ENCODE assay signal across 8 mouse cellular contexts in genomic region chr1:65178902-65179432, GRCm38 (mm10). TPM values are rescaled to one million over a fixed set of nuclear protein-coding genes. Genes with fewer than 3 reads are reported as not detected.
DNase-seq lines count a peak whose midpoint lies in the region; ATAC-seq lines count a peak whose summit lies in the region.

No protein-coding gene starts in this region.

- peaks cover 9% of the 10 kb centered on the region for H3K36me3 ChIP-seq in heart, embryonic 14.5 days (ENCODE audit: control insufficient read depth, insufficient read depth, low read length)
- H3K36me3 ChIP-seq in liver, embryonic 13.5 days: peaks cover 5% of the 10 kb centered on the region; the same call in 1 of the 2 replicates
- H3K36me3 ChIP-seq in stomach, embryonic 16.5 days (ENCODE audit: control insufficient read depth, insufficient read depth, low read length): no peaks in the 10 kb centered on the region

- H3K27me3 ChIP-seq in heart, embryonic 14.5 days (ENCODE audit: control insufficient read depth, insufficient read depth, low read length): no peaks in the 10 kb centered on the region
- H3K27me3 ChIP-seq in liver, embryonic 13.5 days: no peaks in the 10 kb centered on the region
- H3K27me3 ChIP-seq in stomach, embryonic 16.5 days (ENCODE audit: control insufficient read depth, insufficient read depth, low read length): no peaks in the 10 kb centered on the region

- H3K9ac ChIP-seq in heart, embryonic 14.5 days (ENCODE audit: low read length): peak overlapping the region; percentile 72
- H3K9ac ChIP-seq in liver, embryonic 13.5 days: peak overlapping the region; percentile 76
- H3K9ac ChIP-seq in stomach, embryonic 16.5 days (ENCODE audit: low read length): peak overlapping the region; percentile 87

- WGBS in heart, embryonic 14.5 days: under 1% methylated on average over 39 of the region's 39 CpGs
- whole genome bisulfite sequencing in liver, embryonic 13.5 days (ENCODE audit: insufficient replicate concordance): under 1% methylated on average over 39 of the region's 39 CpGs
- WGBS in stomach, embryonic 16.5 days: under 1% methylated on average over 39 of the region's 39 CpGs

- peak; percentile 86 for DNase-seq in CD4-positive helper T cell, adult 2 months (ENCODE audit: low read depth, low spot score)
- DNase-seq in brain, embryonic 18.5 days (ENCODE audit: low read depth, low spot score): peak; percentile 94
- DNase-seq in kidney, postnatal 14 days: peak; percentile 99
- peak; percentile 84 for DNase-seq in liver, embryonic 13.5 days
- peak; percentile 97 for DNase-seq in neural tube, embryonic 10.5 days (ENCODE audit: extremely low spot score, low spot score)

- peak overlapping the region; percentile 66 to 73 for H3K4me3 ChIP-seq in heart, embryonic 14.5 days (ENCODE audit: control insufficient read depth in 1 of 2, insufficient read depth in 1 of 2, low read depth in 1 of 2, low read length in 2 of 2)
- H3K4me3 ChIP-seq in liver, embryonic 13.5 days (replicated peaks): peak overlapping the region; percentile 71
- H3K4me3 ChIP-seq in stomach, embryonic 16.5 days (replicated peaks; ENCODE audit: low read length): peak overlapping the region; percentile 84

- no peaks in the 10 kb centered on the region for H3K9me3 ChIP-seq in heart, embryonic 14.5 days (ENCODE audit: control insufficient read depth, low read length)
- no peaks in the 10 kb centered on the region for H3K9me3 ChIP-seq in liver, embryonic 13.5 days (replicated peaks)
- H3K9me3 ChIP-seq in stomach, embryonic 16.5 days (replicated peaks; ENCODE audit: control insufficient read depth, low read length): no peaks in the 10 kb centered on the region

- H3K27ac ChIP-seq in heart, embryonic 14.5 days (replicated peaks in 1 of 2; ENCODE audit: control insufficient read depth in 1 of 2, insufficient read depth in 1 of 2, low read depth in 2 of 2, low read length in 2 of 2): peak overlapping the region; percentile 90 to 93
- peak overlapping the region; percentile 94 for H3K27ac ChIP-seq in liver, embryonic 13.5 days
- peak overlapping the region; percentile 99 for H3K27ac ChIP-seq in stomach, embryonic 16.5 days (ENCODE audit: low read length)

- H3K4me2 ChIP-seq in heart, embryonic 14.5 days (ENCODE audit: low read length): peak overlapping the region; percentile 86
- H3K4me2 ChIP-seq in liver, embryonic 13.5 days: peak overlapping the region; percentile 90
- H3K4me2 ChIP-seq in stomach, embryonic 16.5 days (ENCODE audit: low read depth, low read length): peak overlapping the region; percentile 81

- peaks cover 0 to 8% of the 10 kb centered on the region in 2 experiments; a peak in 2 of 4 replicates for H3K4me1 ChIP-seq in heart, embryonic 14.5 days (ENCODE audit: control insufficient read depth in 2 of 2, insufficient read depth in 2 of 2, low read length in 2 of 2)
- H3K4me1 ChIP-seq in liver, embryonic 13.5 days (replicated peaks): peaks cover 37% of the 10 kb centered on the region
- H3K4me1 ChIP-seq in stomach, embryonic 16.5 days (ENCODE audit: control insufficient read depth, insufficient read depth, low read length): peaks cover 17% of the 10 kb centered on the region

- peak; percentile 82 for ATAC-seq in erythroid progenitor cell, adult 5-6 weeks (replicated peaks; ENCODE audit: low FRiP score, poor library complexity, severe bottlenecking)
- peak; percentile 91 for ATAC-seq in heart, embryonic 14.5 days (ENCODE audit: insufficient number of reproducible peaks, insufficient read depth, low FRiP score, low read depth)
- ATAC-seq in liver, embryonic 13.5 days (ENCODE audit: low read depth): peak; percentile 81
- peak; percentile 92 for ATAC-seq in stomach, embryonic 16.5 days (ENCODE audit: insufficient read depth, low FRiP score)

RNA-seq across cellular contexts. Expression of gene Idh1, which starts 7.3 kb away (rescaled TPM):
- 21.8 and 24.9 TPM in 2 replicates for total RNA-seq in erythroid progenitor cell, adult 5-6 weeks (2015; ENCODE audit: low replicate concordance)
- total RNA-seq in erythroid progenitor cell, adult 5-6 weeks (2017; ENCODE audit: low replicate concordance): 24.0 and 30.5 TPM in 2 replicates
- polyA plus RNA-seq in heart, embryonic 14.5 days (2014; fragmentation: Nextera tagmentation; extraction: Ambion mirVana): 68.4 and 74.3 TPM in 2 replicates
- 83.9 and 100 TPM in 2 replicates for polyA plus RNA-seq in liver, embryonic 13.5 days (2015; fragmentation: Nextera tagmentation; extraction: Ambion mirVana)
- 159 and 172 TPM in 2 replicates for polyA plus RNA-seq in stomach, embryonic 16.5 days (2015; fragmentation: Nextera tagmentation; extraction: Ambion mirVana)

RNA-seq across cellular contexts. Expression of gene Pikfyve, which starts 7.5 kb away (rescaled TPM):
- total RNA-seq in erythroid progenitor cell, adult 5-6 weeks (2015; ENCODE audit: low replicate concordance): 14.1 and 29.8 TPM in 2 replicates
- 9.5 and 39.4 TPM in 2 replicates for total RNA-seq in erythroid progenitor cell, adult 5-6 weeks (2017; ENCODE audit: low replicate concordance)
- polyA plus RNA-seq in heart, embryonic 14.5 days (2014; fragmentation: Nextera tagmentation; extraction: Ambion mirVana): 9.5 TPM in 2 replicates
- 4.1 and 6.1 TPM in 2 replicates for polyA plus RNA-seq in liver, embryonic 13.5 days (2015; fragmentation: Nextera tagmentation; extraction: Ambion mirVana)
- polyA plus RNA-seq in stomach, embryonic 16.5 days (2015; fragmentation: Nextera tagmentation; extraction: Ambion mirVana): 7.4 and 7.8 TPM in 2 replicates

RNA-seq across cellular contexts. Expression of gene D630023F18Rik, which starts 56.0 kb away (rescaled TPM):
- total RNA-seq in erythroid progenitor cell, adult 5-6 weeks (2015; ENCODE audit: low replicate concordance): 3.8 TPM in 1 of 2 replicates, not detected in the other
- total RNA-seq in erythroid progenitor cell, adult 5-6 weeks (2017; ENCODE audit: low replicate concordance): not detected in 2 replicates
- 0.23 and 0.43 TPM in 2 replicates for polyA plus RNA-seq in heart, embryonic 14.5 days (2014; fragmentation: Nextera tagmentation; extraction: Ambion mirVana)
- polyA plus RNA-seq in liver, embryonic 13.5 days (2015; fragmentation: Nextera tagmentation; extraction: Ambion mirVana): 0.29 and 0.45 TPM in 2 replicates
- polyA plus RNA-seq in stomach, embryonic 16.5 days (2015; fragmentation: Nextera tagmentation; extraction: Ambion mirVana): 0.17 TPM in 1 of 2 replicates, not detected in the other

RNA-seq across cellular contexts. Expression of gene Gm28845, which starts 59.6 kb away (rescaled TPM):
- total RNA-seq in erythroid progenitor cell, adult 5-6 weeks (2015; ENCODE audit: low replicate concordance): not detected in 2 replicates
- total RNA-seq in erythroid progenitor cell, adult 5-6 weeks (2017; ENCODE audit: low replicate concordance): not detected in 2 replicates
- not detected in 2 replicates for polyA plus RNA-seq in heart, embryonic 14.5 days (2014; fragmentation: Nextera tagmentation; extraction: Ambion mirVana)
- polyA plus RNA-seq in liver, embryonic 13.5 days (2015; fragmentation: Nextera tagmentation; extraction: Ambion mirVana): not detected in 2 replicates
- polyA plus RNA-seq in stomach, embryonic 16.5 days (2015; fragmentation: Nextera tagmentation; extraction: Ambion mirVana): not detected in 2 replicates

Comparison
In these comparisons a context has a peak if more than half of its experiments do, and no peak if none do; other contexts are left out.
1. Peak in every context shown above with its lines: DNase-seq, ATAC-seq, H3K4me3 ChIP-seq and H3K27ac ChIP-seq.